Mouse (Mus musculus) hindbrain, embryonic 12.5 days (tissue): ENCODE data around the gene Ddx19a. TPM values are rescaled to one million over a fixed set of nuclear protein-coding genes. Genes with fewer than 3 reads are reported as not detected.
"Not testable (repeated sequence)": the region's sequence is repeated elsewhere in the genome, so short reads cannot be mapped to it uniquely, and the experiment has no call there.

Source experiments
- ATAC-seq: fragments of 200-750 bp; cut with Nextera tagmentation; 2 replicates; pipeline ENCODE4 v1.8.0; 2017; ENCODE audit warnings: moderate TSS enrichment; ENCODE audit not compliant: low FRiP score
- H3K27ac ChIP-seq: fragments of 300-500 bp; sonication (generic); 2 replicates; pipeline ENCODE4 v1.5.1; 2016; ENCODE audit warnings: mild to moderate bottlenecking
- H3K27me3 ChIP-seq: fragments of 300-500 bp; sonication (generic); 2 replicates; pipeline ENCODE4 v1.6.1; 2016; ENCODE audit warnings: mild to moderate bottlenecking
- H3K36me3 ChIP-seq: fragments of 300-500 bp; sonication (generic); 2 replicates; pipeline ENCODE4 v1.6.1; 2016; ENCODE audit warnings: mild to moderate bottlenecking
- H3K4me1 ChIP-seq: fragments of 300-500 bp; sonication (generic); 2 replicates; pipeline ENCODE4 v1.6.1; 2016
- H3K4me2 ChIP-seq: fragments of 300-500 bp; sonication (generic); replicated peaks from 2 replicates; pipeline ENCODE4 v1.6.1; 2016; ENCODE audit warnings: mild to moderate bottlenecking
- H3K4me3 ChIP-seq: fragments of 300-500 bp; sonication (generic); 2 replicates; pipeline ENCODE4 v1.5.1; 2016; ENCODE audit warnings: mild to moderate bottlenecking
- H3K9ac ChIP-seq: fragments of 300-500 bp; sonication (generic); 2 replicates; pipeline ENCODE4 v1.6.1; 2016; ENCODE audit warnings: mild to moderate bottlenecking, moderate library complexity
- H3K9me3 ChIP-seq: fragments of 300-500 bp; sonication (generic); replicated peaks from 2 replicates; pipeline ENCODE4 v1.6.1; 2016; ENCODE audit warnings: mild to moderate bottlenecking
- WGBS: fragments of 180-500 bp; shearing (Covaris S2); methylation state at CpG from one replicate; pipeline ENCODE4 v1.1.7; 2016; 5-methylcytosine and 5-hydroxymethylcytosine counted together
- polyA plus RNA-seq: library from polyadenylated mRNA; unstranded; fragments of >200 nt; fragmentation: Nextera tagmentation; extraction: Ambion mirVana; gene quantifications from 2 replicates; pipeline ENCODE4 v1.2.1, GENCODE M21; 2016

Ddx19a gene
- polyA plus RNA-seq, 1 experiment from 2014 or later = 13.9 TPM

- ATAC-seq = no peak
- Histone ChIP-seq H3K9ac (no peak overlapping the region), H3K9me3 (no peaks in the 10 kb centered on the region), H3K27ac (no peak overlapping the region), H3K4me1 (peaks cover 4% of the 10 kb centered on the region), H3K4me3 (no peak overlapping the region), H3K36me3 (peaks cover 35% of the 10 kb centered on the region), H3K27me3 (no peaks in the 10 kb centered on the region), H3K4me2 (no peak overlapping the region)
- 77% methylated on average over 7 of the region's 7 CpGs for WGBS
Measured at GRCm38 (mm10) chr8:110965594-110965993, 32.0 kb downstream of the Ddx19a start.

GRCm38 (mm10) chr8:110964666-110965065 is 32.9 kb downstream of the Ddx19a start:
- ATAC-seq = no peak
- no peaks in the 10 kb centered on the region for H3K27me3 ChIP-seq
- no peak overlapping the region for H3K9ac ChIP-seq
- H3K4me2 ChIP-seq = no peak overlapping the region
- H3K36me3 ChIP-seq = peaks cover 42% of the 10 kb centered on the region
- 80% methylated on average over 7 of the region's 7 CpGs for WGBS
- no peaks in the 10 kb centered on the region for H3K4me1 ChIP-seq
- no peak overlapping the region for H3K4me3 ChIP-seq
- no peaks in the 10 kb centered on the region for H3K9me3 ChIP-seq
- H3K27ac ChIP-seq = no peak overlapping the region

GRCm38 (mm10) chr8:110963051-110963450 is 34.5 kb downstream of the Ddx19a start:
- no peaks in the 10 kb centered on the region for H3K9me3 ChIP-seq
- H3K4me1 ChIP-seq = no peaks in the 10 kb centered on the region
- no peaks in the 10 kb centered on the region for H3K27me3 ChIP-seq
- ATAC-seq = no peak
- no peak overlapping the region for H3K27ac ChIP-seq
- H3K9ac ChIP-seq = no peak overlapping the region
- H3K4me2 ChIP-seq = no peak overlapping the region
- 98% methylated on average over 2 of the region's 2 CpGs for WGBS
- no peak overlapping the region for H3K4me3 ChIP-seq
- H3K36me3 ChIP-seq = peaks cover 57% of the 10 kb centered on the region

- no peaks in the 10 kb centered on the region for H3K27me3 ChIP-seq
- no peak overlapping the region for H3K9ac ChIP-seq
- H3K36me3 ChIP-seq = peaks cover 54% of the 10 kb centered on the region
- no peak for ATAC-seq
- no peak overlapping the region for H3K4me2 ChIP-seq
- H3K4me1 ChIP-seq = 0 out of 2 replicates have a peak, but pooled peaks cover 4% of the 10 kb centered on the region
- H3K27ac ChIP-seq = no peak overlapping the region
- 89% methylated on average over 6 of the region's 6 CpGs for WGBS
- no peaks in the 10 kb centered on the region for H3K9me3 ChIP-seq
- no peak overlapping the region for H3K4me3 ChIP-seq
Measured at GRCm38 (mm10) chr8:110959906-110960305, 37.7 kb downstream of the Ddx19a start.

- H3K4me1 ChIP-seq = 0 out of 2 replicates have a peak, but pooled peaks cover 4% of the 10 kb centered on the region
- H3K27ac ChIP-seq = no peak overlapping the region
- no peak overlapping the region for H3K9ac ChIP-seq
- WGBS = 95% methylated on average over 12 of the region's 12 CpGs
- ATAC-seq = no peak
- H3K27me3 ChIP-seq = no peaks in the 10 kb centered on the region
- no peaks in the 10 kb centered on the region for H3K9me3 ChIP-seq
- peaks cover 53% of the 10 kb centered on the region for H3K36me3 ChIP-seq
- no peak overlapping the region for H3K4me2 ChIP-seq
- no peak overlapping the region for H3K4me3 ChIP-seq
Measured at GRCm38 (mm10) chr8:110959071-110959780, 38.4 kb downstream of the Ddx19a start.

- H3K4me1 ChIP-seq, ATAC-seq, H3K4me3 ChIP-seq, H3K9ac ChIP-seq, H3K9me3 ChIP-seq, H3K27ac ChIP-seq, H3K4me2 ChIP-seq, H3K27me3 ChIP-seq: not testable (repeated sequence)
- peaks cover 52% of the 10 kb centered on the region for H3K36me3 ChIP-seq
- 92% methylated on average over 7 of the region's 7 CpGs for WGBS
Measured at GRCm38 (mm10) chr8:110958553-110958952, 39.0 kb downstream of the Ddx19a start.

- H3K9me3 ChIP-seq = no peaks in the 10 kb centered on the region
- H3K4me3 ChIP-seq = no peak overlapping the region
- no peaks in the 10 kb centered on the region for H3K27me3 ChIP-seq
- 92% methylated on average over 5 of the region's 5 CpGs for WGBS
- H3K9ac ChIP-seq = no peak overlapping the region; the same call in 1 of the 2 replicates
- 0 out of 2 replicates have a peak, but pooled peaks cover 4% of the 10 kb centered on the region for H3K4me1 ChIP-seq
- no peak overlapping the region for H3K4me2 ChIP-seq
- no peak overlapping the region for H3K27ac ChIP-seq
- ATAC-seq = no peak
- peaks cover 52% of the 10 kb centered on the region for H3K36me3 ChIP-seq
Measured at GRCm38 (mm10) chr8:110958135-110958534, 39.5 kb downstream of the Ddx19a start.

GRCm38 (mm10) chr8:110957471-110957870 is 40.1 kb downstream of the Ddx19a start:
- no peak overlapping the region for H3K9ac ChIP-seq
- WGBS = 92% methylated on average over 19 of the region's 19 CpGs

GRCm38 (mm10) chr8:110956619-110957450 is 40.8 kb downstream of the Ddx19a start:
- Histone ChIP-seq H3K27ac (peak overlapping the region; percentile 40), H3K36me3 (peaks cover 41% of the 10 kb centered on the region), H3K27me3 (no peaks in the 10 kb centered on the region), H3K9ac (no peak overlapping the region), H3K4me3 (no peak overlapping the region), H3K4me1 (0 out of 2 replicates have a peak, but pooled peaks cover 4% of the 10 kb centered on the region), H3K4me2 (no peak overlapping the region), H3K9me3 (no peaks in the 10 kb centered on the region)
- ATAC-seq = no peak
- WGBS = 88% methylated on average over 15 of the region's 15 CpGs

More at GRCm38 (mm10) chr8:110957471-110957870, 40.1 kb downstream of the Ddx19a start:
- no peak for ATAC-seq
- Histone ChIP-seq H3K4me3 (no peak overlapping the region), H3K27me3 (no peaks in the 10 kb centered on the region), H3K27ac (no peak overlapping the region), H3K9me3 (no peaks in the 10 kb centered on the region), H3K4me1 (0 out of 2 replicates have a peak, but pooled peaks cover 4% of the 10 kb centered on the region), H3K36me3 (peaks cover 46% of the 10 kb centered on the region), H3K4me2 (no peak overlapping the region)

- no peak overlapping the region for H3K4me3 ChIP-seq
- no peak overlapping the region for H3K27ac ChIP-seq
- H3K4me2 ChIP-seq = no peak overlapping the region
- 0 out of 2 replicates have a peak, but pooled peaks cover 4% of the 10 kb centered on the region for H3K4me1 ChIP-seq
- H3K36me3 ChIP-seq = peaks cover 33% of the 10 kb centered on the region
- H3K27me3 ChIP-seq = no peaks in the 10 kb centered on the region
- H3K9ac ChIP-seq = no peak overlapping the region
- H3K9me3 ChIP-seq = no peaks in the 10 kb centered on the region
- WGBS = 79% methylated on average over 8 of the region's 8 CpGs
- no peak for ATAC-seq
Measured at GRCm38 (mm10) chr8:110954776-110955175, 42.8 kb downstream of the Ddx19a start.

GRCm38 (mm10) chr8:110950065-110950484 is 47.5 kb downstream of the Ddx19a start:
- peak; percentile 63; the same call in 1 of the 2 replicates for ATAC-seq
- 0 out of 2 replicates have a peak overlapping the region, but pooled peaks have one; percentile 19 for H3K4me2 ChIP-seq
- WGBS = 79% methylated on average over 17 of the region's 17 CpGs

GRCm38 (mm10) chr8:110945716-110946115 is 51.9 kb downstream of the Ddx19a start:
- H3K4me3 ChIP-seq = no peak overlapping the region
- H3K9me3 ChIP-seq = no peaks in the 10 kb centered on the region
- H3K36me3 ChIP-seq = no peaks in the 10 kb centered on the region
- no peak overlapping the region for H3K4me2 ChIP-seq
- H3K27ac ChIP-seq = no peak overlapping the region
- 82% methylated on average over 4 of the region's 4 CpGs for WGBS
- no peak for ATAC-seq
- H3K4me1 ChIP-seq = peaks cover 5% of the 10 kb centered on the region
- H3K9ac ChIP-seq = no peak overlapping the region
- H3K27me3 ChIP-seq = no peaks in the 10 kb centered on the region

More at GRCm38 (mm10) chr8:110950065-110950484, 47.5 kb downstream of the Ddx19a start:
- no peak overlapping the region for H3K4me3 ChIP-seq
- 0 out of 2 replicates have a peak, but pooled peaks cover 2% of the 10 kb centered on the region for H3K36me3 ChIP-seq
- H3K27me3 ChIP-seq = no peaks in the 10 kb centered on the region
- no peaks in the 10 kb centered on the region for H3K9me3 ChIP-seq
- no peak overlapping the region for H3K9ac ChIP-seq
- H3K4me1 ChIP-seq = no peaks in the 10 kb centered on the region
- peak overlapping the region; percentile 31; the same call in 1 of the 2 replicates for H3K27ac ChIP-seq
